Mouse (Mus musculus): ENCODE data around the gene Naip2.

Naip2 gene

DNA sequence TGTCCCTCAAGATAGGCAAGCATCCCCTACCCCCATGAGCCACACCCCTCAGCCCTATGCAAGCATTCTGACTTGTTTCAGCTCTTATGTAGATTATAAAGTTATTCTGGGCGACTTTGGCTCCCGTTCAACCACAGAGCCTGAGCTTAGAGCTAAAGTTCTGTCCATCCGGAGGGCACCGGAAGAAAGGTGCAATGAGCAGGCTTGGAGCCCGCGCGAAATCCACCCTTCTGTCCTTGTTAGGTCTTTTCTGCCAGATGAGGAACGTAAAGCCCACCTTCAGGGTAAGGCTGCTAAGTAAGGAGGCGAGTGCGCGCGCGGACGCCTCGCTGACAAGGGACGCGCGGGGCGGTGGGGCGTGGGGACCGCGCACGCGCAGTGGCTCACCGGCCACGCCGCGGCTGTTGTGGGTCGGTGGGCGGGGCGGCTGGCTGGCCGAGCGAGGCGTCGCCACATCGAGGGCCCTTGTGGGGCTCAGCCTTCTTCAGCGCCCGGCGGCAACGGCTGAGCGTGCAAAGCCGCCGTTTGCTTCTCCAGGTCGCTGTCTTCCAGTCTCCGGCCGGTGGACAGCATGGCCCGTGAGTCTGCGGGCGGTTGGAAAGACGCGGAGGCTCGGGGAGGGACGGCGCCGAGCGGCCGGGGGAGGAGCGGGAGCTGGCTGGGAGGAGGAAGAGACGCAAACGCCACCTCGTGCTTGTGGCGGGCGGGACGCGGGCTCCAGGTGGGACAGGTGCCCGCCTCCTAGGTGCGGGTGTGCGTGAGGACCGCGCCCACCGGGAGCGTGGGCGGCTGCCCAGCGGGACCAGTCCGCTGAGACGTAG lies 94.0 kb downstream of the Naip2 start, which contains the start of gene Serf1:
Gene Serf1 (plus strand): TSS at position 361 of the 821 bp plus-strand sequence.
- in situ Hi-C loops (cut with MseI, MboI), result no loop called here

GRCm38 (mm10) chr13:100103748-100104254 lies 98.1 kb downstream of the Naip2 start, which contains the start of gene Bdp1:
Gene Bdp1, minus strand, starts transcription at chr13:100104070.
- in situ Hi-C loops (cut with MseI, MboI), result no loop called here

GRCm38 (mm10) chr13:100103052-100103658 lies 98.7 kb downstream of the Naip2 start:
- in situ Hi-C loops (cut with MseI, MboI), result no loop called here

- in situ Hi-C loops (cut with MseI, MboI), result no loop called here
Measured at GRCm38 (mm10) chr13:100098808-100099207, 103.1 kb downstream of the Naip2 start.
